Mouse (Mus musculus) stomach, embryonic 15.5 days (tissue): ENCODE measurements around the gene Rnf130. TPM values are rescaled to one million over a fixed set of nuclear protein-coding genes. Genes with fewer than 3 reads are reported as not detected.

Source experiments
- ATAC-seq: fragments of 200-750 bp; cut with Nextera tagmentation; 2 replicates; pipeline ENCODE4 v1.8.0; 2017; ENCODE audit warnings: low read depth, moderate number of reproducible peaks, moderate TSS enrichment; ENCODE audit not compliant: insufficient read depth, low FRiP score
- H3K27ac ChIP-seq: fragments of 300-500 bp; sonication (generic); 2 replicates; pipeline ENCODE4 v1.5.1; 2015; ENCODE audit warnings: mild to moderate bottlenecking, inconsistent platforms
- H3K27me3 ChIP-seq: fragments of 300-500 bp; sonication (generic); replicated peaks from 2 replicates; pipeline ENCODE4 v1.6.1; 2015; ENCODE audit warnings: inconsistent platforms
- H3K36me3 ChIP-seq: fragments of 300-500 bp; sonication (generic); 2 replicates; pipeline ENCODE4 v1.6.1; 2015; ENCODE audit warnings: inconsistent platforms
- H3K4me1 ChIP-seq: fragments of 300-500 bp; sonication (generic); 2 replicates; pipeline ENCODE4 v1.6.1; 2015; ENCODE audit warnings: inconsistent platforms
- H3K4me2 ChIP-seq: fragments of 300-500 bp; sonication (generic); 2 replicates; pipeline ENCODE4 v1.6.1; 2015; ENCODE audit warnings: mild to moderate bottlenecking, inconsistent platforms
- H3K4me3 ChIP-seq: fragments of 300-500 bp; sonication (generic); replicated peaks from 2 replicates; pipeline ENCODE4 v1.5.1; 2015; ENCODE audit warnings: inconsistent platforms
- H3K9ac ChIP-seq: fragments of 300-500 bp; sonication (generic); 2 replicates; pipeline ENCODE4 v1.6.1; 2015; ENCODE audit warnings: inconsistent platforms
- H3K9me3 ChIP-seq: fragments of 300-500 bp; sonication (generic); 2 replicates; pipeline ENCODE4 v1.6.1; 2016; ENCODE audit warnings: inconsistent platforms
- WGBS: fragments of 180-500 bp; shearing (Covaris S2); methylation state at CpG from one replicate; pipeline ENCODE4 v1.1.7; 2015; 5-methylcytosine and 5-hydroxymethylcytosine counted together
- polyA plus RNA-seq: library from polyadenylated mRNA; unstranded; fragments of >200 nt; fragmentation: Nextera tagmentation; extraction: Ambion mirVana; gene quantifications from 2 replicates; pipeline ENCODE4 v1.2.1, GENCODE M21; 2015

The Rnf130 gene
- polyA plus RNA-seq, 1 experiment from 2014 or later = 57.1 TPM

DNA sequence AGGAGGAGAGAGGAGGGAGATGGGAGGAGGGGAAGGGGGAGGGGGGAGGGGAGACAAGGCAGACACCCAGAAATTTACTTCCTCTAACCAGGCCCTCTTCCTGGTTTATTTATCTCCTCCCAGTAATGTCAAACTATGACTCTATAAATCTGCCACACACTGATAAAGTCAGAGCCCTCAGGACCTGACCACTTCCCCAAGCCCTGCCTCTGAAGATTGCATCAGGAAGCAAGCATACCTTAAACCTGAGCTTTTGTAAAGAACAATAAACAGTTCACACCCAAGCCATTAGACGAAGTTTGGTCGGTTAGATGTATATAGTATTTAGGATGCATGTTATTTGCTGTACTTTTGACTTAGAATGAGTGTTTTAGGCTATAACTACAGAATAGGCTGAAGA is 30.6 kb upstream of the Rnf130 start:
- no peaks in the 10 kb centered on the region for H3K4me1 ChIP-seq
- H3K36me3 ChIP-seq = no peaks in the 10 kb centered on the region
- no peak overlapping the region for H3K4me2 ChIP-seq
- H3K9ac ChIP-seq = no peak overlapping the region
- whole genome bisulfite sequencing = 19% methylated on average over 2 of the region's 2 CpGs
- ATAC-seq = no peak
- no peaks in the 10 kb centered on the region for H3K9me3 ChIP-seq
- no peak overlapping the region for H3K27ac ChIP-seq
- H3K4me3 ChIP-seq = no peak overlapping the region
- H3K27me3 ChIP-seq = no peaks in the 10 kb centered on the region

DNA sequence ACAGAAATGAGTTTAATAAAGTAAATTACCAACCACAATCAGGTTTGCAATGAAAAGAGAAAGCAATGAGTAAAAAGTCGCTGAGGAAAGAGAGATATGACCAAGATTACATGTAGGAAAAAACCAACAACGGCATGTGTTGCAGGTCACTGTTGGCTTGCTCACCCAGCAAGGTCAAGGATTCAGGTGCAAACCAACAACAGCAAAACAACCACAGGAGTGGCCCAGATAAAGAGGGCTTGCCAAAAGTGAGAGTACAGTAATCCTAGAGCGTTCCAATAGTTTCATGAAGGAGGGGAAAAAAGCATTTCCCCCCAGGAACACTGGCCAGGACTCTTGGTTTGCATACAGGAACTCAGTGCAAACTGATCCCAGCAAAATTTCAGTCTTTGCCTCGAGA is 28.7 kb upstream of the Rnf130 start:
- Histone ChIP-seq H3K27me3 (no peaks in the 10 kb centered on the region), H3K4me1 (no peaks in the 10 kb centered on the region)
- WGBS = 64% methylated on average over 4 of the region's 4 CpGs

DNA sequence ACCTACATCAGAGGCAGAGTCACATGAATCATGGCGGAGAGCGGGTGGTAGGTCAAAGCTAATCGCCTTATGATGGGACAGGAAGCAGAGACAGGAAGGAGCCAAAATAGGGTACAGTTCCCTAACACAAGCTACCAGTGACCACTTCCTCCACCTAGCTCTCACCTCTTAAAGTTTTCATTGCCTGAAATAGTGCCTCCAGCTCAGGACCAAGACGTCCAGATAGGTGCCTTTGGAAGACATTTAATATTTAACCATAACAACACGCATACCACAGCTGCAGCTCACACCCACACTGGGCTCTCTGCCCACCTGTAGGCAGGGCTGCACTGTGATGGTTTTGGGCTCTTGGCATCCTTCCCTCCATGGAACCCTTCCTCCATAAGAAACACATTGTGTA is 27.8 kb upstream of the Rnf130 start:
- no peak overlapping the region for H3K4me2 ChIP-seq
- ATAC-seq = no peak
- H3K27ac ChIP-seq = no peak overlapping the region
- WGBS = 65% methylated on average over 5 of the region's 5 CpGs
- H3K36me3 ChIP-seq = no peaks in the 10 kb centered on the region
- no peak overlapping the region for H3K9ac ChIP-seq
- H3K4me3 ChIP-seq = no peak overlapping the region
- no peaks in the 10 kb centered on the region for H3K9me3 ChIP-seq
- H3K4me1 ChIP-seq = no peaks in the 10 kb centered on the region
- H3K27me3 ChIP-seq = no peaks in the 10 kb centered on the region

More for the DNA sequence above, 28.7 kb upstream of the Rnf130 start:
- no peaks in the 10 kb centered on the region for H3K36me3 ChIP-seq
- H3K4me2 ChIP-seq = no peak overlapping the region
- no peak overlapping the region for H3K27ac ChIP-seq
- no peak for ATAC-seq
- H3K4me3 ChIP-seq = no peak overlapping the region
- no peak overlapping the region for H3K9ac ChIP-seq
- no peaks in the 10 kb centered on the region for H3K9me3 ChIP-seq

DNA sequence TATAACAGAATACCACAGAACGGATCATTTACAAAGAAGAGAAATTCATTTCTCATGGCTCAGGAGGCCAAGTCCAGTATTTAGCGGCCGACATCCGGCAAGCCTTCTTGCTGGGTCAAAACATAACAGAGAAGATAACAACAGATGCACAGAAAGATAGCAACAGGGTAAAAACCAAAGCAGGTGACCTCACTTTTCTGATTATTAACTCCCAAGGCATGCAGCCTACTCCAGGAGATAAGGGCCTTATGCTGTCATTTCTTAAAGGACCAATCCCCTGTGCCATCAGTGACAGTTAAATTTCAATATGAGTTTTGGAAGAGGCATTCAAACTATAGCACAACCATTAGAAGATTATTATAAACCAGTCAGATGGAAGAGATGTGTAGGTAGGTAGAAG is 22.3 kb upstream of the Rnf130 start:
- no peak overlapping the region for H3K27ac ChIP-seq
- no peaks in the 10 kb centered on the region for H3K27me3 ChIP-seq
- ATAC-seq = no peak
- no peaks in the 10 kb centered on the region for H3K36me3 ChIP-seq
- H3K9me3 ChIP-seq = no peaks in the 10 kb centered on the region
- no peak overlapping the region for H3K9ac ChIP-seq
- no peak overlapping the region for H3K4me2 ChIP-seq
- no peak overlapping the region for H3K4me3 ChIP-seq
- 73% methylated on average over 4 of the region's 4 CpGs for WGBS
- H3K4me1 ChIP-seq = no peaks in the 10 kb centered on the region

DNA sequence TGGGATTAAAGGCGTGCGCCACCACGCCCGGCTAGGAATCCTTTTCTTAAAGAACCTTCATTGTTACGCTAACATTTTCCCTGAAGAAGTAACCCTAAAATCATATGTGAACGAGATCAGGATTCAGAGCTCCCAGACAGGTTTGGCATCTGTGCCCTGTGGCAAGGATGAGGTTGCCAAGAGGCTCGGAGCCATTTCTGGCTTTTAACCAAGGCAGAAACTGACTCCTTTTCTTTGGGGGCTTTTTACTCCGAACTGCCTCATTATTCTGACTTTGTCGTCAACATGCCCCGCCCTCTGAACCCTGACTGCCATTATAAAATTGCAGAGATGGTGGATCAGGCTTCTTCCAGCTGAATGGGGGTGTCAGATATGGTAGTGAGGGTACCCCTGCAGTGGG is 17.4 kb upstream of the Rnf130 start:
- H3K36me3 ChIP-seq = no peaks in the 10 kb centered on the region
- no peak for ATAC-seq
- H3K4me2 ChIP-seq = no peak overlapping the region
- no peaks in the 10 kb centered on the region for H3K4me1 ChIP-seq
- no peaks in the 10 kb centered on the region for H3K9me3 ChIP-seq
- no peak overlapping the region for H3K27ac ChIP-seq
- H3K4me3 ChIP-seq = no peak overlapping the region
- WGBS = 76% methylated on average over 10 of the region's 10 CpGs
- H3K9ac ChIP-seq = no peak overlapping the region
- no peaks in the 10 kb centered on the region for H3K27me3 ChIP-seq

DNA sequence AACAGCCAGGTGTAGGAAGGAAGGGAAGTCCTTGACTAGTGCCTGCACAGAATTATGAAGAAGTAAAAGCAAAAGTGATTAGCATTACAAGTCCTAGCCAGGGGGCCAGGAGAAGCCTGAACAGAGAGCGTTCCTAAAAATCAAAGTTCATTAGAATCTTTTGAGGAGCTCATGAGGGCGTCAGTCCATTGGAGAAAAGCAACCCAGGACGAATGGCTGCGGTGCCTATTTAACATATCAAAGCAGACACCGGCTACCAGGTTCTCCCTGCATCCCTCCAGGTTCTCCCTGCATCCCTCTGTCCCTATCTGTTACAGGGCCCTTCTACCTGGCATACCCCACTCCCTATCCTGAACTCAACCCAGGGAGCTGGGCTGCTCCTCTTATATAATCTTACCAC is 16.9 kb upstream of the Rnf130 start:
- 46% methylated on average over 5 of the region's 5 CpGs for WGBS
- Histone ChIP-seq H3K36me3 (no peaks in the 10 kb centered on the region), H3K4me1 (no peaks in the 10 kb centered on the region)

DNA sequence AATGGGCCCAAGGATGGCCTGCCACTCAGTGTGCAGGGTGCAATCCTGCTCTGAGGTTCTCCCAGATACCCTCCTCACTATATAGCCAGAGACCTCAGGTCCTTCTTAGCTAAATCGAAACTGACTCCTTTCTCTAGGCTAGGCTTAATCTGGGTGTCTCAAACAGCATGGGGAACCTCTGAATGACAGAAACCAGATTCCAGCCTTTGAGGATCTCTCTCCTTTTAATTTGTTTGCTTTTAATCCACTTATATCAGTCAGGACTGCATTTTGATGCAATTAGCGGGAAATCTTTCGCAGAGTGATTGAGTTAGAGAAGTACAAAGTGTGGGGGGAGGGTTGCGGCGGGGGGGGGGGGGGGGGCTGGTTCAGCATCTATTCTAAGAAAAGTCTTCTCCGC is 12.1 kb upstream of the Rnf130 start:
- Histone ChIP-seq H3K4me2 (no peak overlapping the region), H3K36me3 (no peaks in the 10 kb centered on the region), H3K27ac (no peak overlapping the region), H3K9me3 (no peaks in the 10 kb centered on the region), H3K27me3 (no peaks in the 10 kb centered on the region), H3K9ac (no peak overlapping the region), H3K4me1 (no peaks in the 10 kb centered on the region), H3K4me3 (no peak overlapping the region)
- 73% methylated on average over 4 of the region's 6 CpGs for WGBS
- no peak for ATAC-seq

More for the DNA sequence above, 16.9 kb upstream of the Rnf130 start:
- H3K9me3 ChIP-seq = no peaks in the 10 kb centered on the region
- H3K27ac ChIP-seq = no peak overlapping the region
- no peak overlapping the region for H3K9ac ChIP-seq
- H3K4me2 ChIP-seq = no peak overlapping the region
- no peak for ATAC-seq
- no peaks in the 10 kb centered on the region for H3K27me3 ChIP-seq
- H3K4me3 ChIP-seq = no peak overlapping the region

DNA sequence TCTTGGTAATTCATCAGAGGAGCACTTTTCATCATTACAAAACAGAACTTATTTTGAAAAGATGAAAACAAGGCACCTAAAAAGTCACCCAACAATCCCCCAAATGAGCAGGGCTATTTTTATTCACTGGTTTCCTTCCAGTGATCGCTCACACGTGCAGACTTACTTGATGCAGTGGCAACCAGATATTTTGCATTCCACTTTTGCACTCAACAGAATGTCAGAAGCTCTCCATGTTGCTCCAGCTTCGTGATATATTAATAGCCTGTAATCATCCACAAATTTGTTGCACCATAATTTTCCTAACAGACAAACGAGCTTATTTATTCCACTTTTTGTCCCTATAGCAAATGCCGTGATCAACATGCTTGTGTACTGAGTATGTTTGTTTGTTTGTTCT is 8.6 kb upstream of the Rnf130 start:
- Histone ChIP-seq H3K9ac (no peak overlapping the region), H3K4me1 (no peaks in the 10 kb centered on the region), H3K9me3 (no peaks in the 10 kb centered on the region), H3K27ac (no peak overlapping the region), H3K36me3 (no peaks in the 10 kb centered on the region), H3K4me3 (no peak overlapping the region), H3K4me2 (no peak overlapping the region), H3K27me3 (no peaks in the 10 kb centered on the region)
- ATAC-seq = no peak
- 73% methylated on average over 5 of the region's 5 CpGs for WGBS

DNA sequence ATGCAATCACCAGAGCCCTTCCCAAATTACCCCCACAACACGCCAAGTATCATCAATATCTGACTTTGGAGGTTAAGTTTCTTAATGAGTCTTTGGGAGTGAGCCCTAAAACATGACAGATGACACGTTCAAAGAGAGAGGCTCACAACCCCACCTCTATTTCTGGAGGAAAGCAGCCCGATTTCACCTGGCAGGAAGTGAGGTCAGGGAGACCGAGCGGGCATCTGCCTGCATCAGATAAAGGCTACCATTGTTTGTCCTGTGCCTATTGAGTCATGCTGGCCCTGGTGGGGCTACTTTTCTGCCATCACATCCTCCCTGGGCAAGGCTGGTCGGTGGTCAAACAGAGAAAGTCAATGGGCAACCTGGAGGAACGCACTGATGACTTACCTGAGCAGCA is 7.6 kb upstream of the Rnf130 start:
- Histone ChIP-seq H3K4me3 (no peak overlapping the region), H3K36me3 (no peaks in the 10 kb centered on the region), H3K9me3 (no peaks in the 10 kb centered on the region), H3K9ac (no peak overlapping the region), H3K4me2 (no peak overlapping the region), H3K4me1 (no peaks in the 10 kb centered on the region), H3K27ac (no peak overlapping the region), H3K27me3 (no peaks in the 10 kb centered on the region)
- WGBS = 64% methylated on average over 7 of the region's 7 CpGs
- ATAC-seq = no peak

DNA sequence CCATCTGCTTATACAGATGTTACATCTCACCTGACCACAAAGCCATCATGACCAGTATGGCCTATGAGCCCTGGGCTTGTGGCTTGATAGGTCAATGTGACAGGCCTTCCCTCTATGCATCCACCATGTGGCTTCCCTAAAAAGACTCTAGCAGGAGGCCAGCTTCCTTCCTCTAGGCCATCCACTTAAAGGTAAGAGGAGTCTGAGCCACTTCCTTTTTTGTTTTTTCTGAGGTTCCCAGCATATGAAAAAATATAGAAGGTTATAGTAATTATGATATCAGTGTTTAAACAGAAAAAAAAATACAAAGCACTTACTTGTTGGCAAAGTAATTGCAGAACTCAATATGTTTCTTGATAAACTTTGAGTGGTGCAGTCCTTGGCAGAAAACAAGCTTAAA is 6.3 kb upstream of the Rnf130 start:
- H3K9me3 ChIP-seq = no peaks in the 10 kb centered on the region
- no peak overlapping the region for H3K4me2 ChIP-seq
- no peaks in the 10 kb centered on the region for H3K27me3 ChIP-seq
- no peak overlapping the region for H3K4me3 ChIP-seq
- ATAC-seq = no peak
- H3K4me1 ChIP-seq = no peaks in the 10 kb centered on the region
- no peaks in the 10 kb centered on the region for H3K36me3 ChIP-seq
- H3K9ac ChIP-seq = no peak overlapping the region
- no peak overlapping the region for H3K27ac ChIP-seq

DNA sequence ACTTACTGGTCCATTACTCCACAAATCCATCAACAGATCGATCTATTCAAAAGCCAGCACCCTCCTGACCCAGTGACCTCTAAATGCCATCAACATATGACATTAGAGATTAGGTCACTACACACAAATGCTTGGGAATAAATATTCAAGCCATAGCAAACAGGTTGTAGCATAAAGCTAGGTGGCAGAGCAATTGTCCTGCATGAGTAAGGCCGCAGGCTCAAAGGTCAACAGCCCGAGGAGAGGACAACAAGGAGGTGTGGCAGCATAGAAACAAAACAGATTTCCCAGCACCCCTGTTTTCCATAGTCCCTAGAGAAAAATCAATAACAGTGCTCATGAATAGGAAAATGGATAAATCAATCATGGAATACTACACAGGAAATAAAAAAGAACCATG is 3.1 kb upstream of the Rnf130 start:
- WGBS = 66% methylated on average over 3 of the region's 3 CpGs
- Histone ChIP-seq H3K4me2 (no peak overlapping the region), H3K27me3 (no peaks in the 10 kb centered on the region), H3K4me3 (no peak overlapping the region), H3K9me3 (no peaks in the 10 kb centered on the region), H3K9ac (no peak overlapping the region), H3K4me1 (no peaks in the 10 kb centered on the region), H3K36me3 (no peaks in the 10 kb centered on the region), H3K27ac (no peak overlapping the region)
- ATAC-seq = no peak

DNA sequence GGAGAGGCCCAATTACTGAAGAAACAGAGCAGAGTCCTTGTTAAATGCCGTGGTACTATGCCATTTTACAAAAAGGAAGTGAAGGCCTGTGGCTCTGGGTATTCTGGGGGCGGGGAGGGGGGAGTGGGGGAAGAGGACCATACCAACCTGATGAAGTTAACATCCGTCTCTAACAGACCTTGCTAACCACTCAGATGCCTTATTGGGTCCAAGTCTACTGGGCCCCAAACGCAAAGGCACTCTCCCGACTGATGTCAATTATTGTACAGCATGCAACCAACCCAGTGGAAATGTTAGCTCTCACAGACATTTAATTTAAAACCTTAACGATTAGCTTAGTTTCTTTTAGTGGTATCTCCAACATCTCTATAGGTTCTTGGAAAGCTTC is 707 bp upstream of the Rnf130 start:
- WGBS = 56% methylated on average over 6 of the region's 6 CpGs
- Histone ChIP-seq H3K27ac (no peak overlapping the region), H3K4me2 (peak overlapping the region; percentile 77), H3K4me1 (no peaks in the 10 kb centered on the region), H3K9me3 (no peaks in the 10 kb centered on the region), H3K27me3 (no peaks in the 10 kb centered on the region), H3K9ac (no peak overlapping the region), H3K4me3 (peak overlapping the region; percentile 77), H3K36me3 (no peaks in the 10 kb centered on the region)
- no peak; the same call in 1 of the 2 replicates for ATAC-seq

DNA sequence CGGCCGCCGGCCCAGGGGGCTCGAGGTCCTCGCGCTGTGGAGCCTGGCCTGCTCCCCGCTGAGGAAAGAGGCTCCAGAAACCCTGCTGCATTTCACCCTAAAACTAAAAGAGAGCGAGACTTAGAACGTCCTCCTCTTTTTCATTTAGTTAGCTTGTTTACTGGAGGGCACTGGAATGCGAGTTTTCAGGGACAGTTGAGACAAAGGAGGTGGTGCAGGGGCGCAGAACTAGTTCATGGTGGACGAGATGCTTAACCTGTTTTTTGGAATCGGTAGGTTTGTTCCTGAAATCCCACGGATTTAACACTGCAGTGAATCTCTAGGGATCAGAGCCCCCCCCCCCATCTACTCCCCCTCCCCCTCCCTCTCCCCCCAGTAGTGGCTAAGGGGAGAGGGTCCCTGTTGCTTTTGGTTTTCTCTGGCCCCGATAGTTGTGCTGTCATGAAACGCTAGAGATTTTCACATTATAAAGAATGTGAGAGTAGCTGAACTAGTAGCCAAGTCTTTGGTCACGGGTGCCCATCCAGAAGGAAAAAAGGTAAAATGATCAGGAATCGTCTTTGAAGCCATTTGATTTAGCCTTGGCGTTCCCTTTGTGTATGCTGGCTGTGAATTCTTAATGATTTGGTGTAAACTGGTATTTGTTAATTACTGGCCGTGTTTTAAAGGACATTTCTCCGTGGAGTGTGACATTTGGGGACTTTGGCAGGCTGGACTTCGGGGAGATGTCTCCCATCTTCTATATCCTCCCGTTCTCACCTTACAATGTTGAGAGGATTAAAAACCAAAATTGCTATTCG is 775 bp downstream of the Rnf130 start:
- Histone ChIP-seq H3K9ac (peak overlapping the region; percentile 78), H3K4me1 (no peaks in the 10 kb centered on the region), H3K4me2 (peak overlapping the region; percentile 77), H3K9me3 (no peaks in the 10 kb centered on the region), H3K4me3 (peak overlapping the region; percentile 77), H3K27me3 (no peaks in the 10 kb centered on the region), H3K36me3 (no peaks in the 10 kb centered on the region), H3K27ac (peak overlapping the region; percentile 87)
- 5% methylated on average over 21 of the region's 24 CpGs for WGBS
- ATAC-seq = no peak
